Mouse (Mus musculus) stomach, postnatal 0 days (tissue): ENCODE measurements around the gene Apbb1.

Experiments used
- CTCF ChIP-seq: IDR thresholded peaks from 2 replicates; pipeline ENCODE4 v1.5.1; 2016; ENCODE audit warnings: antibody characterized with exemption, low read depth, mild to moderate bottlenecking, moderate library complexity
- EP300 ChIP-seq: optimal IDR thresholded peaks from 2 replicates; pipeline ENCODE3; 2016; ENCODE audit warnings: antibody characterized with exemption

DNA sequence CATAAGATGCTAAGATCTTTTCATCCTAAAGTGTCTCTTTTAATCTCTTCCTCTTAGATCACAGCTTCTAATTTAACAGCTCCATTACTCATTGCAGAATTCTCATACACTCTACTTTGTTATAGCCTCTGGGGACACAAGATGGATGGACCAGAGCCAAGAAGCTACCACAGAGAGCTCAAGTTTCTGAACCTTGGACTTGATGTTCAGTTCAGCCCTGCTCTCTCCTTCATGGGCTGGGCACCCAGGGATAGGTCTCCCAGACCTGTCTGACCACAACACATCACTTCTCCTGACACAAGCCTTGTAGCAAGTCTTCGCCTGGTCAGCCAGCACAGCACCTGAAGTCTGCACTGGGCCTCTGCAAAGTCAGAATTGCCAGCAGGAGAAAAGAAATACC lies 32.9 kb upstream of the Apbb1 start:
- TF ChIP-seq CTCF: no peak
- no peak for TF ChIP-seq EP300
